Mouse (Mus musculus) ES-Bruce4 (cell line): ENCODE measurements around the gene Abo. TPM values are rescaled to one million over a fixed set of nuclear protein-coding genes. Genes with fewer than 3 reads are reported as not detected.
A peak's percentile ranks its signal among the peaks of the same experiment; 100 is the strongest.

ENCODE experiments used
- H3K27ac ChIP-seq: 2 replicates; pipeline ENCODE4 v1.5.1; 2012; ENCODE audit warnings: low read length, inconsistent platforms; ENCODE audit not compliant: insufficient read depth
- H3K27me3 ChIP-seq: 2 replicates; pipeline ENCODE4 v1.6.1; 2012; ENCODE audit warnings: mild to moderate bottlenecking, low read length, inconsistent platforms; ENCODE audit not compliant: control insufficient read depth, poor library complexity, insufficient read depth, severe bottlenecking
- H3K36me3 ChIP-seq: 2 replicates; pipeline ENCODE4 v1.6.1; 2012; ENCODE audit warnings: inconsistent platforms, mild to moderate bottlenecking, low read length, moderate library complexity; ENCODE audit not compliant: control insufficient read depth, poor library complexity, insufficient read depth, severe bottlenecking
- H3K4me1 ChIP-seq: one replicate; pipeline ENCODE4 v1.8.1; 2011; ENCODE audit warnings: low read length; ENCODE audit not compliant: control insufficient read depth, insufficient read depth
- H3K4me3 ChIP-seq: 2 replicates; pipeline ENCODE4 v1.5.1; 2011; ENCODE audit warnings: low read depth, mild to moderate bottlenecking, low read length
- H3K9ac ChIP-seq: 2 replicates; pipeline ENCODE4 v1.6.1; 2012; ENCODE audit warnings: low read depth, mild to moderate bottlenecking, inconsistent platforms; ENCODE audit not compliant: poor library complexity, severe bottlenecking
- H3K9me3 ChIP-seq: replicated peaks from 2 replicates; pipeline ENCODE4 v1.6.1; 2012; ENCODE audit warnings: mild to moderate bottlenecking, low read length, inconsistent platforms; ENCODE audit not compliant: control insufficient read depth, poor library complexity, insufficient read depth, severe bottlenecking
- CTCF ChIP-seq: IDR thresholded peaks from one replicate; pipeline ENCODE4 v1.8.1; 2011; ENCODE audit warnings: low read depth, low read length
- EP300 ChIP-seq: IDR thresholded peaks from 2 replicates; pipeline ENCODE4 v1.6.1; 2011; ENCODE audit warnings: low read depth, low read length; ENCODE audit not compliant: insufficient read depth
- POLR2A ChIP-seq: IDR thresholded peaks from one replicate; pipeline ENCODE4 v1.8.1; 2011; ENCODE audit warnings: low read length; ENCODE audit not compliant: insufficient read depth
- polyA plus RNA-seq: library from polyadenylated mRNA; stranded (reverse); fragments of >200 nt; gene quantifications from 2 replicates; pipeline ENCODE4 v1.2.4, GENCODE M21; 2011; ENCODE audit warnings: low read depth; ENCODE audit not compliant: missing spikeins, insufficient read depth, insufficient read length

Abo gene
- polyA plus RNA-seq, 1 experiment, result not detected

- Histone ChIP-seq H3K4me1 (no peaks in the 10 kb centered on the region), H3K9me3 (no peaks in the 10 kb centered on the region), H3K4me3 (peak within 1 kb of the TSS; percentile 99), H3K27me3 (no peaks in the 10 kb centered on the region), H3K36me3 (peaks cover 44% of the 10 kb centered on the region), H3K27ac (peak within 1 kb of the TSS; percentile 39), H3K9ac (peak within 1 kb of the TSS; percentile 93)
- TF ChIP-seq POLR2A (peak; percentile 48), EP300 (no peak)
Measured at GRCm38 (mm10) chr2:26910124-26910993, 45.6 kb upstream of the Abo start, which contains the start of the genes Med22 and Rpl7a. Gene Med22, minus strand, starts transcription at chr2:26910677. Gene Rpl7a, plus strand, starts transcription at chr2:26910764.

- peak overlapping the region; percentile 27; the same call in 1 of the 2 replicates for H3K27ac ChIP-seq
- no peak for TF ChIP-seq CTCF
- TF ChIP-seq POLR2A, result no peak
- TF ChIP-seq EP300, result no peak
- no peaks in the 10 kb centered on the region for H3K4me1 ChIP-seq
- peaks cover 44% of the 10 kb centered on the region for H3K36me3 ChIP-seq
- peak overlapping the region; percentile 93 for H3K9ac ChIP-seq
- peak overlapping the region; percentile 99 for H3K4me3 ChIP-seq
- no peaks in the 10 kb centered on the region for H3K9me3 ChIP-seq
- no peaks in the 10 kb centered on the region for H3K27me3 ChIP-seq
Measured at GRCm38 (mm10) chr2:26909387-26909784, 44.6 kb upstream of the Abo start.

- TF ChIP-seq CTCF, result no peak
- TF ChIP-seq POLR2A, result no peak
- H3K9me3 ChIP-seq, result no peaks in the 10 kb centered on the region
- H3K9ac ChIP-seq, result peak overlapping the region; percentile 93
- peaks cover 40% of the 10 kb centered on the region for H3K36me3 ChIP-seq
- peak overlapping the region; percentile 30 for H3K4me3 ChIP-seq
- H3K4me1 ChIP-seq, result no peaks in the 10 kb centered on the region
- H3K27ac ChIP-seq, result no peak overlapping the region
- H3K27me3 ChIP-seq, result no peaks in the 10 kb centered on the region
Measured at GRCm38 (mm10) chr2:26908710-26909386, 44.1 kb upstream of the Abo start.

- Histone ChIP-seq H3K27me3 (no peaks in the 10 kb centered on the region), H3K27ac (no peak overlapping the region), H3K36me3 (peaks cover 22% of the 10 kb centered on the region), H3K4me3 (no peak overlapping the region), H3K4me1 (no peaks in the 10 kb centered on the region), H3K9me3 (no peaks in the 10 kb centered on the region), H3K9ac (no peak overlapping the region)
- TF ChIP-seq EP300, result no peak
- no peak for TF ChIP-seq POLR2A
- TF ChIP-seq CTCF, result peak; percentile 85
Measured at GRCm38 (mm10) chr2:26907109-26907508, 42.3 kb upstream of the Abo start.

DNA sequence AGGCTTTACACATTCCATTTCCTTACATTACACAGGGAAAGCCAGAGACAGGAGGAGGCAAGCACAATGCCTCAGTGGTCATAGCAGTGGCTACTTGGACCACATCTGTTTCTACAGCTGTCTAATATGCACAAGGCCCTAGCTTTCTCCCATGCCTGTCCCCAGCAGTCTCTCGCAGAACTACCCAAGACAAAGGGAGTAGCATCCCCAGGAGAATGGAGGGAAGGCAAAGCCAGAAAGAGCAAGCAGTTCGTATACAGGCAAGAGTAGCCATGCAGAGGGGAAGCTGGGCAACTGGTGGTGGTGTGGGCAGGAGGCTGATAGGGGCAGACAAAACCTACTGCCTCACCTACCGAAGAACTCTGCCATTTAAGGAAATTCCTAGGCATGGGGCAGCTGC is 41.7 kb upstream of the Abo start:
- no peaks in the 10 kb centered on the region for H3K9me3 ChIP-seq
- H3K4me3 ChIP-seq, result no peak overlapping the region
- no peaks in the 10 kb centered on the region for H3K4me1 ChIP-seq
- TF ChIP-seq POLR2A (no peak), EP300 (no peak), CTCF (no peak)
- H3K27ac ChIP-seq, result no peak overlapping the region
- peaks cover 16% of the 10 kb centered on the region for H3K36me3 ChIP-seq
- H3K27me3 ChIP-seq, result no peaks in the 10 kb centered on the region
- no peak overlapping the region for H3K9ac ChIP-seq

DNA sequence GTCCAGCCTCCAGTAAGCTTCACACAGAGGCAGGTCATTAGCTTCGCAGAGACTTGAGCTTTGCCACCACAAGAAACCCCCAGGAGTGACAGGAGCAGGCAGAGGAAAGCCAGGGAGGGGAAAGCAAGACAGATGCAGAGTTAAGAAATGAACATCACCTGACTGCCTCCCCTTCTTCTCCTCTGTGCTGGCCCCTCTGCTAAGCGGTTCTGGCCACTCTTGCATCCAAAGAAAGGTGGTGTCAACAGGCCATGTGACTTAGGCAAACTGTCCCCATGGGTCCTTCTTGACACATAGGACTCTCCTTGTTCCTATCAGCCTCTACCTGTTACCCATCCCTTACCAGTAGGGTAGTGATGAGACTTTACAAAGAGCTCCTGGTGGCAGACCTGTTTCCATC is 41.2 kb upstream of the Abo start:
- no peak overlapping the region for H3K9ac ChIP-seq
- TF ChIP-seq EP300 (no peak), CTCF (no peak), POLR2A (no peak)

More for the DNA sequence above, 41.2 kb upstream of the Abo start:
- peaks cover 11% of the 10 kb centered on the region for H3K36me3 ChIP-seq
- no peaks in the 10 kb centered on the region for H3K4me1 ChIP-seq
- no peaks in the 10 kb centered on the region for H3K9me3 ChIP-seq
- H3K4me3 ChIP-seq, result no peak overlapping the region
- H3K27ac ChIP-seq, result no peak overlapping the region
- H3K27me3 ChIP-seq, result no peaks in the 10 kb centered on the region
